In genomic region chr12:40469009-40469408, GRCm38 (mm10) we compare ENCODE assay signal across 22 mouse cellular contexts.
"Had no signal": no experiment of that assay in that cellular context is flagged by ENCODE, and none has a peak within 500 bp of the region (broad histone marks: within the 10 kb centered on the region; RNA-seq: fewer than 3 reads in every experiment).

No protein-coding gene starts in this region.

- H3K4me3 ChIP-seq: gastrocnemius, adult 2 months; heart, embryonic 10.5 days; heart, embryonic 12.5 days; hindbrain, embryonic 10.5 days; hindbrain, embryonic 12.5 days; intestine, embryonic 15.5 days; left cerebral cortex, adult 2 months; limb, embryonic 10.5 days; limb, embryonic 12.5 days had no signal

- DNase-seq: gastrocnemius, adult 2 months; gastrocnemius, postnatal 10 days; gastrocnemius, postnatal 25 days; heart, adult 18-20 months; heart, postnatal 10 days; heart, postnatal 4 days; kidney, adult 18-20 months; kidney, adult 8-10 months; kidney, postnatal 10 days; kidney, postnatal 25 days; kidney, postnatal 4 days had no signal

- H3K27ac ChIP-seq: gastrocnemius, adult 2 months; heart, embryonic 10.5 days; hindbrain, embryonic 10.5 days; hindbrain, embryonic 12.5 days; hindbrain, embryonic 14.5 days; intestine, embryonic 15.5 days; left cerebral cortex, adult 2 months; limb, embryonic 10.5 days; limb, embryonic 12.5 days had no signal

- ATAC-seq: inflammation-experienced regulatory T-cells, adult 6 months; intestine, embryonic 15.5 days; intestine, postnatal 0 days had no signal
